Mouse (Mus musculus) MN1 (cell line): Measurements from ENCODE around the gene Arntl.
A peak's percentile ranks its signal among the peaks of the same experiment; 100 is the strongest.

Source experiments
- DNase-seq: peaks from one replicate; pipeline ENCODE4 v3.0.0-alpha.2; 2016; ENCODE audit warnings: low spot score

Arntl gene

DNA sequence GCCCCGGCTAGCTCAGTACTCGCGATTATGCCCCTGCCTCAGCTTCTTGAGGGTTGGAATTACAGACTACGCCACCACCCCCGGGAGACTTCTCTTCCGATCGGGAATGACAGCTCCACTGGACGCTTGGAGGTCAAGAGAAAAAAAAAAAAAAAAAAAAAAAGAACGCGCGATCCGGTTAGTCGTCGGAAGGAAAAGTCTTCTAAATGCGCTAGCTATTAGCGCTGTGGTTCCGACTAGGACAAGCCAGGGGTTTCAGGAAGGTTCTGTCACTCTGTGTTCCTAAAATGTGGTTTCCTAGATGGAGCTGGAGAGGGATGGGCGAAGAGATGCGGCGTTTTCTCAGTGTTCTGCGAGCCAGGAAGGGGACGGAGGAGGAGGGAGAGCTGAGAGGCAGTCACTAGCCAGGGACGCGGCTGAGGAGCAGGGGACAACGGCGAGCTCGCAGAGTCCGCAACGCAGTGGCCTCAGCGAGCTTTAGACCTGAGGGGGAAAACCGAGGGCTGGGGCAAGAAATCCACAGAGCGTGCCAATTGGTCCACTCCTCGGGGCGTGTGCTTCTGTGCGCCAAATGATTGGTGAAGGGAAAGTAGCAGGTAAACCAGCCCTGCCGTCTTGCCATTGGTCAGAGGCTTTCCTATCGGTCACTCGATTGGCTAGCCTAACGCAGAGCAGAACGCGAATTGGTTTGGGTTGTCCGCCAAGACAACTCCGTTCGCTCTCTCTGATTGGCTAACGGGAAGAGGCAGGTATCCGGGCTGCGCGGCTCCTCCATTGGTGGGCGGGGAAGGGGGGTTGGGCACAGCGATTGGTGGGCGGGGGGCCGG is at the start of gene Arntl:
Gene Arntl (plus strand): TSS at position 822 of the 827 bp plus-strand sequence.
- DNase-seq, result peak; percentile 99

DNA sequence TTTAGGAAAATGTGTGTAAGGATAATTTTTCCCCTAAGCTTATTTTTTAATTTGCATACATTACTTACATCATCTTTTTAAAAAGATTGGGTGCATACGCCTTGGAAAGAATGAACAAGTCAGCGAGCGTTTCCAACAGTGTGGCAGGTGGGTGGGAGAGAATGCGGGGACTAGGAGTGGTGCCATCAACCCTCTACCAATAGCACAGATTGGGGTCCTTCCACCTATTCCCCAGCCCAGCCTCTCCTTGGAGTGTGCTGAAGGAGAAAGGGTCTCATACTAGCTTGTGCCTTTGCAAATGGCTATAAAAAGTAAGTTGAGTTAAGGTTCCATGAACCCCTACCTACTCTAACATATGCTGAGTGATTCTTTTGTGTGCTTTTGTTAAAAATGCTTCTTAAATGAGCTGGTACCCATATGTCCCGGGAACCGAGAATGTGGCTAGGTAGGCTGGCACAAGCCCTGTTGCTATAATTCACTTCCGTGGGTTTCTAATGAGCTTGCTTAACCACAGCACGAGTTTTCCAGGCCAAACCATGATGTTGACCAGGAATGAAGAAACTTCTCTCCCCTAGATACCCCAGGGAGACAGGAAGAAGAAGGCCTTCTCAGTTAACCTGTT is 46.1 kb upstream of the Arntl start:
- no peak for DNase-seq

- peak; percentile 40 for DNase-seq
Observed at GRCm38 (mm10) chr7:113164719-113165118, 42.5 kb upstream of the Arntl start.

- DNase-seq, result peak; percentile 46
Observed at GRCm38 (mm10) chr7:113167092-113167491, 40.2 kb upstream of the Arntl start.

DNA sequence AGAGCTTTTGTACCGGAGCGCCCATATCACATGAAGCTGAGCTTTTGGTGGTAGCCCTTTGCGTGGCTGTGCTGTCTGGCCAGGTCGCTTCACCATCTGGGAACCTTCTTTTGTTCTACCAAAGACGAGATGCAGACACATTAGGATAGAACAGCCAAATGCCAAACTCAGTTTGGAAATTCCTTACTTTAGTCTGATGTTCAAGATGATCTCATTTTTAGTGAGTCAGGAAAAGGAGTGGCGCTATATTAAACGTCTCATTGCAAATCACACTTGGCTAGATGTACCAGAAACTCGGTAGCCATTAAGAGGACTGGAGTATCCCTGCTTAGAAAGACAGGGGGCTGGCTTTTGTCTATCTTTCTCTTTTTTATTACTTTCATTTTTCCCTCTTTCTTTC is 38.7 kb upstream of the Arntl start:
- peak; percentile 49 for DNase-seq

DNA sequence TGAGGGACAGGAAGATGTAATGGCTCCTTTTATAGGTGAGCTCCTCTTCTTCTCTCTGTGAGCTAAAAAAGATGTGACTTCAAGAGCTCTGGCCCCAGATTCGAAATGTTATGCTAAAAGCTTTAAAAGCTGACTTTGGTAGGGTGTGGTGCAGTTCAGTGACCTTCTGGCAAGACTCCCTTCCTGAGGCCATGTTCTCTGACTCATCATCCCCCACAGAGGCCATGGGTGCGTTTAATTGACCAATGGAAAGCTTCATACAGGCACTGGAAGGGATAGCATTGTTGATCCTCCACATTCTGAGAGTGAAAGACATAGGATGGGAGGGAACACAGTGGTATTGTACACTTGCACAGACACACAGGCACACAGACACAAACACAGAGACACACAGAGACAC is 34.8 kb upstream of the Arntl start:
- peak; percentile 37 for DNase-seq

DNA sequence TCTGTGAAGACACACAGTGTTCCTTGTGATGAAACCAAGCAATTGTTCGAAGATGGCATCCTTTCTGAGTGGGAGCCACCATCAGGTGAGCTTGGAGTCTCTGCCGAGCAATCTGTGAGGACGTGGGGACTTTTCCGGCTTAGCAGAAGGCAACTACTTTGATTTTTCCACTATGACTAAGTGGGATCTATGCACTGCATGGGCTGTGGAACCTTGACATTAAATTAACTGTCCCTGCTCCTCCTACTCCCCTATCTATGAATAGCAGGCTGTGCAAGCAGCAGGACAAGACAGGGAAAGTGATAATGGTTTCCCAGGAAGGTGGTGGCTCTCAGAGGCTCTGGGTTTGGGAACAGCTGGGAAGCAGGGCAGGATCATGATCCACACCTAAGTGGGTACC is 31.8 kb upstream of the Arntl start:
- no peak for DNase-seq

DNA sequence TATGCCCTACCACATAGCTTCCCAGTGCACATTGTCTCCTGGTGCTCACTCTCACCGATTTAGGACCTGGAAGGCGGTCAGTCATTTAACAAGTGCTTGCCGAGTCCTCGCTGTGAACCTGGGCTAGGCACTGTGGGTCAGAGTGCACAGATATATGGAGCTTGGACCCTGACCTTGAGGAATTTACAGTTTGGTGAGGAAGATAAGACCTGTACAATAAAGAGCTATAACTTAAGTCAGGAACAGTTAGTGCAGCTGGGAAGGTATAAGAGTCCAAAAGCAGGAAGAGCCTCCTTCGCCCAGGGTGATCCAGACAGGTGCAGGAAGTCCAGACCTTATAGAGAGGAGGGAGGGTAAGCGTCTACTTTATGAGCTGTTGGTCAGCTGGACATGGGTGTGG is 29.2 kb upstream of the Arntl start:
- no peak for DNase-seq

DNA sequence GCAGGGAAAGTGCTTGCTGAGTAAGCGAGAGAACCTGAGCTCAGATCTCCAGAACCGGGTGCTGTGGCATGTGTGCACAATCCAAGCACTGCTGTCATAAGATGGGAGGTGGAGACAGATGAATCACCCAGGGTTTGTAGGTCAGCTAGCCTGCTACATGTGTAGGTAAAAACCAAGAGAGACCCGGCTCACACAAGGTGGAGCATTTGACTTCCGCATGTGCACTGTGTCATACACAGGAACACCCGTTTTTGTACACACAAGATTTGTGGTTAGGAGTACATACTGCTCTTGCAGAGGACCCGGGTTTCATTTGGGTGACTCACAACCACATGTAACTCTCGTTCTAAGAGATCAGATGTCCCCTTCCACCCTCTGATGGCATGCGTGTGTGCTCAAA is 23.5 kb upstream of the Arntl start:
- DNase-seq, result no peak

GRCm38 (mm10) chr7:113185056-113185455 is 22.2 kb upstream of the Arntl start:
- no peak for DNase-seq

DNA sequence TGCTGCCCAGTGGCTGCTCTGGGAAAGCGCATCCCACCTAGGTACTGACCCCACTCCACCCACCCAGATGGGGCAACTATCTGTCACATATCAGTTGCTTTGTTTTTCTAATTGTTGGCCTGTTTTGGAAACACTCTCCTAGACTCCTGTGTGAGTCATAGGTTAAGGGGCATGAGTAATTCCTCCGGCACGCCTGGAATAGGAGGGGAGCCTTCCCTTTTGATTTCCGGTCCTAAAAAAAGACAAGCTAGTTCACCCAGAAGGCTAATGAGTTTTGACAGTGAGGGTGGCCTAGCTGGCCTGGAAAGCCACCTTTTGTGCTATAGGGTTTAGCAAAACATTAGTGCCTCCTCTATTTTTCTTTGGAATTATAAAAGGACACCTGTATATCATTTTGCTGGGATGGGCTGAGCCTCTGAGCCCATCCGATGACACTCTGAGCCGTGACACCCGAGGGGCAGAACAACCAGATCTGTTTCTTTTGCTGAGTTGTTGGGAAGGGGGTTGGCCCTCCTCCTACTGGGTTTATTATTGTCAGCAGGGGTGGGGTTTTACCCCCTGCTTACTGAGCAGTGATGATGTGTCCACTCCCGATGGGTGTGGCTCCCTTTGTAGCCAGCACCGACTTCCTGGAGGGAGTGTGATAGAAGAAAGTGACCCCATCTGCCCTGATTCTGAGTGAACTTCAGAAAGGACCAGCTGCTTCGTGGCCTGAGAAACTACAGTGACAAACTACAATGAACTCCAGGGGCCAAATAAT is 21.0 kb upstream of the Arntl start:
- peak; percentile 69 for DNase-seq

- no peak for DNase-seq
Observed at GRCm38 (mm10) chr7:113188091-113188490, 19.2 kb upstream of the Arntl start.

DNA sequence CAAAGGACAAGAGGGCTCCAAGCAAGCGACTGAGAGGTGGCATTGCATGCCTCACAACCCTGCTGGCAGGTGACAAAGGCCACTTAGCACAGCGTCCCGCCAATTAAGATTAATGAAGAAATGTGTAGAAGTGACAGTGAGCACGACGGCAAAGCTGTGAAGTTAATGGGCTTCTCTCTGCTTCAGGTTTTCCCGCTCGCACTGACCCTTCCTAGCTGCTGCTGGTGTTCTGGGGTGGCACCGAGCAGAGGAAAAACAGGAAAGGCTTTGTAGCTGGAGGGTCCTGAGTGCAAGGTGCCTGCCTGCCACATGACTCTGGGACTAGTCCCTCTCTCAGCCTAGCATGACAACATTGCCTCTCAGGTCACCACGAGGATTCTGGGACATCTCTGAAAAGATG is 18.7 kb upstream of the Arntl start:
- no peak for DNase-seq

GRCm38 (mm10) chr7:113191787-113192186 is 15.5 kb upstream of the Arntl start:
- no peak for DNase-seq

GRCm38 (mm10) chr7:113192714-113193365 is 14.4 kb upstream of the Arntl start:
- DNase-seq, result no peak

- no peak for DNase-seq
Observed at GRCm38 (mm10) chr7:113193872-113194271, 13.4 kb upstream of the Arntl start.

DNA sequence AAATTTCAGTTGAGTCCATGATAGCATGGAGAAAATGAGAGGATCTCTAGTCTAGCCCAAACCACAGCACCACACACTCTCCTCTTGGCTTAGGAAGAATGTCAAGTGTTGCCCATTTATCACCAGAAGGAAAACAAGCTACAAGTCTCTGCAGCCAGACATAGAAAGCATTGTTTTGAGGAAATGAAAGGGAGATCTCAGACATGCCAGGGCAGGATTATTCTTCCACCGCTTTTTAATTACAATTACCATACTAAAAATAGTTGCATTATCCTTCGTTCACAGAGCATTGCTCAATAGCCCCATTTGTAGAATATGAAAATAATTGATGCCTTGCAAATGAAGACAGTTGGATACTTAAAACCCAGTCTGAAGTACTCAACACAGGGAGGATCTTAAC is 12.0 kb upstream of the Arntl start:
- DNase-seq, result no peak

DNA sequence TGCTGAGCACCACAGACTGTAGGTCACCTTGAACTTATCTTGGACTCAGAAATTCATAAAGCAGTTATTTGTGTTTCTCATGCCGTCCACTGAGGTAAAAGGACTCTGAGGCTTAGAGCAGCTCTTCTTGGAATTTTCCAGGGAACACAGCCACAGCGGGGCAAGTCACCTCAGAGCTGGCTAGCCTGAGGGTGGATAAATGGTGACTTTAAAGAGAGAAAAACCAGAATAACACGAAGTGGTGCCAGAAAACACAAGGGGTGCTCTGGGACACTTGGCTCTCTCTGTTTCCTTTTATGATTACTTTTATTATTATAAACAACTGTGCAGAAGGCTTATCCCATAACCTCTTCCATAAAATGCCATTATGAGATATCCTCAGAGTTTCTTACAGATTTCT is 11.1 kb upstream of the Arntl start:
- no peak for DNase-seq

- DNase-seq, result peak; percentile 50
Observed at GRCm38 (mm10) chr7:113197161-113197775, 10.0 kb upstream of the Arntl start.

DNA sequence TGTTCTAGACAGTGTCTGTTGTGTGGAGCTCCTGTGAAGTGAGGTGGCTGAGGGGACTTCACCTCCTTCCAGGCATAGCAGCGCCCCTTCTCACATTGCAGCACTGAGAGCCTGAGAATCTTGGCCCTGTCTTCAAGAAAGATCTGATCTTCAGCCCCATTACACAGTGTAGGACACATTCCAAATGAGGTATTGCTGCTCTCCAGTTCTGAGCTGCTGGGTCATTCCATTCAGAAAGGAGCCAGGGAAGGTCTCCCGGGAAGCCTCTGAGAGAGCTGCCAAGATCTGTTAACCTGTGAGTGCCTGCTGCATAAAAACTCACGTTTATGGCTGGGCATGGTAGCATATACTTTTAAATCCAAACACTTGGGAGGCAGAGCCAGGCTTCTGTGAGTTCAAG is 5.7 kb upstream of the Arntl start:
- peak; percentile 24 for DNase-seq

DNA sequence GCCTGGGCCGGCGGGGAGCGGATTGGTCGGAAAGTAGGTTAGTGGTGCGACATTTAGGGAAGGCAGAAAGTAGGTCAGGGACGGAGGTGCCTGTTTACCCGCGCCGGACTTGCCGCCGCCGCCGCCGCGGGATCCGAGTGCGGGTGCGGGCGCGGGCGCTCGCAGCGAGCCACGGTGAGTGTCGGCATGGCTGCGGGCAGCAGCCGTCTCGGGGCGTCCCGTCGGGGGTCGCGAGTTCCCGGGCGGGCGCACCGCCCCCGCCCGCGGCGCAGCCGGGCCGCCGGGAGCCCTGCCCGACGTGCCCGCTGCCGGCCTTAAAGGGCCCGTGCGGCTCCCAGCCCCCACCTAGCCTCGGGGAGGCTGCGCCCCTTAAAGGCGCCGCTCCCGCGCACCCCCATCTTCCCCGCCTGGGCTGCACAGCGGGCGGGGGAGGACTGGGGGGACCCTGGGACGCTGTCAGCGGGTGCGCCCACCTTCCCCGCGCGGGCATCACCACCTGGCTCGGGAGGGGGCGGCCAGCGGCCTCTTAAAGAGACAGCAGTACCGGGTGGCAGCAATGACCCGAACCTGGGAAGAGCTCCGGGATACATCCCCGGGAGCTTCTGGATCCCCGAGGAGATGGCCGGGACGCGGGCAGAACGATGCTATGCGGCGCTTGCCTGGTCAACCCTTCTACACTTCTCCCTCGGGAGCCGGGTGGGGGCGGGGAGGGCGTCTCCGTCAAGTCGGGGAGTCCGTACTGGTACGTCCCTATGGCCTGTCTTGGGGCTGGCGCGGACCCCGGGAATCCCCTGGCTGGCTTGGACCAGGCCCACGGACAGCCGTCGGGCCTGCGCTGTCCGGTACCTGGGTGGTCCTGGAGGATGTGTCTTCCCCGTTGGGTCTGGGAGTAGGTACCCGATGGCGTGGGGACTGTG is 464 bp downstream of the Arntl start:
- DNase-seq, result peak; percentile 51
